Mouse (Mus musculus): ENCODE measurements at regions not wholly inside any gene's neighbourhood (a gene's known extent, or its start where the extent isn't known, plus 50 kb on each side); places are given as distances from the start of the nearest gene placed in this dataset.

- Histone ChIP-seq H3K9me3 (no peaks in the 10 kb centered on the region), H3K4me1 (no peaks in the 10 kb centered on the region), H3K4me2 (no peak overlapping the region), H3K36me3 (replicated peaks) (no peaks in the 10 kb centered on the region), H3K27ac (no peak overlapping the region), H3K4me3 (replicated peaks) (no peak overlapping the region), H3K27me3 (no peaks in the 10 kb centered on the region), H3K9ac (no peak overlapping the region)
- ATAC-seq (ENCODE audit: low FRiP score), result no peak
- 87% methylated on average over 6 of the region's 6 CpGs for WGBS
Measured at GRCm38 (mm10) chr14:106011991-106012427, 94.0 kb upstream of the Trim52 start.

GRCm38 (mm10) chr14:106022806-106023205, 83.2 kb upstream of the Trim52 start:
- no peak overlapping the region for H3K4me2 ChIP-seq
- H3K4me3 ChIP-seq (replicated peaks), result no peak overlapping the region
- whole genome bisulfite sequencing, result 91% methylated on average over 7 of the region's 7 CpGs
- no peaks in the 10 kb centered on the region for H3K27me3 ChIP-seq
- H3K4me1 ChIP-seq, result no peaks in the 10 kb centered on the region
- H3K27ac ChIP-seq, result no peak overlapping the region
- H3K9me3 ChIP-seq, result no peaks in the 10 kb centered on the region
- ATAC-seq (ENCODE audit: low FRiP score), result no peak
- H3K9ac ChIP-seq, result no peak overlapping the region
- H3K36me3 ChIP-seq (replicated peaks), result no peaks in the 10 kb centered on the region

GRCm38 (mm10) chr14:106026815-106027214, 79.2 kb upstream of the Trim52 start:
- Histone ChIP-seq H3K9ac (no peak overlapping the region), H3K9me3 (no peaks in the 10 kb centered on the region), H3K4me1 (no peaks in the 10 kb centered on the region), H3K27ac (no peak overlapping the region), H3K4me3 (replicated peaks) (no peak overlapping the region), H3K27me3 (no peaks in the 10 kb centered on the region), H3K4me2 (no peak overlapping the region), H3K36me3 (replicated peaks) (no peaks in the 10 kb centered on the region)
- ATAC-seq (ENCODE audit: low FRiP score), result no peak
- WGBS, result 88% methylated on average over 4 of the region's 4 CpGs

GRCm38 (mm10) chr14:106027686-106028085, 78.3 kb upstream of the Trim52 start:
- H3K9me3 ChIP-seq, result no peaks in the 10 kb centered on the region
- no peak for ATAC-seq (ENCODE audit: low FRiP score)
- 91% methylated on average over 5 of the region's 5 CpGs for WGBS

GRCm38 (mm10) chr14:106031094-106031493, 74.9 kb upstream of the Trim52 start:
- Histone ChIP-seq H3K27me3 (no peaks in the 10 kb centered on the region), H3K4me2 (no peak overlapping the region), H3K4me1 (no peaks in the 10 kb centered on the region), H3K9ac (no peak overlapping the region), H3K4me3 (replicated peaks) (no peak overlapping the region), H3K36me3 (replicated peaks) (no peaks in the 10 kb centered on the region), H3K9me3 (no peaks in the 10 kb centered on the region), H3K27ac (no peak overlapping the region)
- WGBS, result 89% methylated on average over 1 of the region's 1 CpGs
- ATAC-seq (ENCODE audit: low FRiP score), result no peak

More at GRCm38 (mm10) chr14:106027686-106028085, 78.3 kb upstream of the Trim52 start:
- H3K27ac ChIP-seq, result no peak overlapping the region
- no peak overlapping the region for H3K4me2 ChIP-seq
- H3K9ac ChIP-seq, result no peak overlapping the region
- H3K4me3 ChIP-seq (replicated peaks), result no peak overlapping the region
- H3K4me1 ChIP-seq, result no peaks in the 10 kb centered on the region
- H3K27me3 ChIP-seq, result no peaks in the 10 kb centered on the region
- H3K36me3 ChIP-seq (replicated peaks), result no peaks in the 10 kb centered on the region

- H3K9ac ChIP-seq, result no peak overlapping the region
- H3K4me1 ChIP-seq, result no peaks in the 10 kb centered on the region
- WGBS, result 92% methylated on average over 2 of the region's 2 CpGs
- no peak overlapping the region for H3K4me3 ChIP-seq (replicated peaks)
- H3K4me2 ChIP-seq, result no peak overlapping the region
- ATAC-seq (ENCODE audit: low FRiP score), result no peak
- H3K36me3 ChIP-seq (replicated peaks), result no peaks in the 10 kb centered on the region
- H3K27me3 ChIP-seq, result no peaks in the 10 kb centered on the region
- no peak overlapping the region for H3K27ac ChIP-seq
- no peaks in the 10 kb centered on the region for H3K9me3 ChIP-seq
Measured at GRCm38 (mm10) chr14:106033793-106034192, 72.2 kb upstream of the Trim52 start.

- ATAC-seq (ENCODE audit: low FRiP score), result no peak
- Histone ChIP-seq H3K4me2 (no peak overlapping the region), H3K4me1 (no peaks in the 10 kb centered on the region), H3K27ac (no peak overlapping the region), H3K9me3 (no peaks in the 10 kb centered on the region), H3K27me3 (no peaks in the 10 kb centered on the region), H3K36me3 (replicated peaks) (no peaks in the 10 kb centered on the region), H3K9ac (no peak overlapping the region), H3K4me3 (replicated peaks) (no peak overlapping the region)
- 86% methylated on average over 10 of the region's 10 CpGs for WGBS
Measured at GRCm38 (mm10) chr14:106034933-106035665, 70.9 kb upstream of the Trim52 start.

GRCm38 (mm10) chr14:106044274-106044673, 61.7 kb upstream of the Trim52 start:
- Histone ChIP-seq H3K4me2 (no peak overlapping the region), H3K36me3 (replicated peaks) (no peaks in the 10 kb centered on the region), H3K27ac (no peak overlapping the region), H3K4me3 (replicated peaks) (no peak overlapping the region), H3K9me3 (no peaks in the 10 kb centered on the region), H3K27me3 (no peaks in the 10 kb centered on the region), H3K4me1 (no peaks in the 10 kb centered on the region), H3K9ac (no peak overlapping the region)
- ATAC-seq (ENCODE audit: low FRiP score), result no peak
- WGBS, result 80% methylated on average over 1 of the region's 1 CpGs

- WGBS, result 87% methylated on average over 1 of the region's 1 CpGs
- ATAC-seq (ENCODE audit: low FRiP score), result no peak
- Histone ChIP-seq H3K27ac (no peak overlapping the region), H3K4me1 (no peaks in the 10 kb centered on the region), H3K36me3 (replicated peaks) (no peaks in the 10 kb centered on the region), H3K4me3 (replicated peaks) (no peak overlapping the region), H3K9me3 (no peaks in the 10 kb centered on the region), H3K27me3 (no peaks in the 10 kb centered on the region), H3K4me2 (no peak overlapping the region), H3K9ac (no peak overlapping the region)
Measured at GRCm38 (mm10) chr14:106050231-106050630, 55.8 kb upstream of the Trim52 start.

GRCm38 (mm10) chr14:106052585-106053551, 53.1 kb upstream of the Trim52 start:
- Histone ChIP-seq H3K27ac (no peak overlapping the region), H3K9me3 (no peaks in the 10 kb centered on the region), H3K9ac (no peak overlapping the region), H3K36me3 (replicated peaks) (no peaks in the 10 kb centered on the region), H3K27me3 (no peaks in the 10 kb centered on the region), H3K4me3 (replicated peaks) (no peak overlapping the region), H3K4me1 (no peaks in the 10 kb centered on the region), H3K4me2 (no peak overlapping the region)
- 70% methylated on average over 6 of the region's 6 CpGs for WGBS
- ATAC-seq (ENCODE audit: low FRiP score), result no peak
